Mouse (Mus musculus) neural tube, embryonic 14.5 days (tissue): ENCODE measurements around the gene Acot13. TPM values are rescaled to one million over a fixed set of nuclear protein-coding genes. Genes with fewer than 3 reads are reported as not detected.
"Not testable (repeated sequence)": the region's sequence is repeated elsewhere in the genome, so short reads cannot be mapped to it uniquely, and the experiment has no call there.

Source experiments
- ATAC-seq: fragments of 200-750 bp; cut with Nextera tagmentation; 2 replicates; pipeline ENCODE4 v1.8.0; 2017; ENCODE audit warnings: low read depth, mild to moderate bottlenecking, moderate TSS enrichment, moderate library complexity
- H3K27ac ChIP-seq: fragments of 300-500 bp; sonication (generic); 2 replicates; pipeline ENCODE4 v1.5.1; 2014; ENCODE audit warnings: low read depth, mild to moderate bottlenecking, control low read depth, low read length, moderate library complexity, mixed read lengths
- H3K27me3 ChIP-seq: fragments of 300-500 bp; sonication (generic); 2 replicates; pipeline ENCODE4 v1.6.1; 2014; ENCODE audit warnings: low read length; ENCODE audit not compliant: control insufficient read depth, insufficient read depth
- H3K36me3 ChIP-seq: fragments of 300-500 bp; sonication (generic); 2 replicates; pipeline ENCODE4 v1.6.1; 2014; ENCODE audit warnings: low read length, mixed read lengths; ENCODE audit not compliant: control insufficient read depth, insufficient read depth
- H3K4me1 ChIP-seq: fragments of 300-500 bp; sonication (generic); 2 replicates; pipeline ENCODE4 v1.6.1; 2014; ENCODE audit warnings: low read length; ENCODE audit not compliant: control insufficient read depth, insufficient read depth
- H3K4me2 ChIP-seq: fragments of 300-500 bp; sonication (generic); 2 replicates; pipeline ENCODE4 v1.6.1; 2014; ENCODE audit warnings: mild to moderate bottlenecking, low read depth, low read length, control low read depth
- H3K4me3 ChIP-seq: fragments of 300-500 bp; sonication (generic); 2 replicates; pipeline ENCODE4 v1.5.1; 2014; ENCODE audit warnings: low read depth, low read length, control low read depth, mixed read lengths
- H3K9ac ChIP-seq: fragments of 300-500 bp; sonication (generic); replicated peaks from 2 replicates; pipeline ENCODE4 v1.6.1; 2014; ENCODE audit warnings: low read depth, mild to moderate bottlenecking, control low read depth, low read length, mixed read lengths
- H3K9me3 ChIP-seq: fragments of 300-500 bp; sonication (generic); 2 replicates; pipeline ENCODE4 v1.6.1; 2016; ENCODE audit warnings: low read length; ENCODE audit not compliant: control insufficient read depth
- WGBS: fragments of 180-500 bp; shearing (Covaris S2); extraction: QIAGEN DNeasy Blood & Tissue Kit; methylation state at CpG from one replicate; pipeline ENCODE4 v1.1.7; 2014; 5-methylcytosine and 5-hydroxymethylcytosine counted together
- polyA plus RNA-seq: library from polyadenylated mRNA; unstranded; fragments of >200 nt; fragmentation: Nextera tagmentation; extraction: Ambion mirVana; gene quantifications from 2 replicates; pipeline ENCODE4 v1.2.1, GENCODE M21; 2014

Gene Acot13
- polyA plus RNA-seq, 1 experiment from 2014 or later = 51.2 TPM

- no peaks in the 10 kb centered on the region for H3K9me3 ChIP-seq
- no peak overlapping the region for H3K9ac ChIP-seq
- no peaks in the 10 kb centered on the region for H3K27me3 ChIP-seq
- no peak overlapping the region for H3K27ac ChIP-seq
- no peak overlapping the region for H3K4me3 ChIP-seq
- H3K4me1 ChIP-seq = 0 out of 2 replicates have a peak, but pooled peaks cover 3% of the 10 kb centered on the region
- no peak for ATAC-seq
- no peak overlapping the region for H3K4me2 ChIP-seq
- H3K36me3 ChIP-seq = no peaks in the 10 kb centered on the region
- WGBS = 83% methylated on average over 2 of the region's 2 CpGs
Observed at GRCm38 (mm10) chr13:24778026-24778425, 53.3 kb downstream of the Acot13 start.

DNA sequence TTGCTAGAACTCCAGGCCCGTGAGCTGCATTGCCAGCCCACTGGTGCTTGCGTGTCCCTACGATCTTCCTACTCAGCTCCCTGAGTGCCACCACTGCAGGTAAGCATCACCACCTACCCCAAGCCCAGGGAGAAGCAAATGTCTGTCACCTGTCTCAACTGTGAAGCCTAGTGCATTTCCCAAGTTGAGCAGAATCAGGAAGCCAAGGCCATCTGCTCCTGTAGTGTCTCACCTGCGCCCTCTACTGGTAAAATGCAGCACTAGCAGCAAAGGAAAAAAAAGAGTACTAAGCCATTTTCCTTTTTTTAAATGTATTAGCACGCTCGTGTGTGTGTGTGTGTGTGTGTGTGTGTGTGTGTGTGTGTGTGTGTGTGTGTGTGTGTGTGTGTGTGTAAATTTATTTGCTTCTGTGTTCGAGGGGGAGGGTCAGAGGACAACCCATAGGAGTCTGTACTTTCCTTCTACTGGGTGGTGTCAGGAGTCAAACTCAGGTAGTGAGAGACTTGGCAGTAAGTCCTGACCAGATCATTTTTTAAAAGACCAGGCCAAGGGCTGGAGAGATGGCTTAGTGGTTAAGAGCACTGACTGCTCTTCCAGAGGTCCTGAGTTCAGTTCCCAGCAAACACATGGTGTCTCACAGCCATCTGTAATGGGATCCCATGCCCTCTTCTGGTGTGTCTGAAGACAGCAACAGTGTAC, 55.0 kb downstream of the Acot13 start:
- Histone ChIP-seq H3K4me2 (no peak overlapping the region), H3K27me3 (no peaks in the 10 kb centered on the region), H3K4me1 (no peaks in the 10 kb centered on the region), H3K4me3 (no peak overlapping the region), H3K27ac (no peak overlapping the region), H3K9ac (no peak overlapping the region), H3K9me3 (no peaks in the 10 kb centered on the region), H3K36me3 (no peaks in the 10 kb centered on the region)
- ATAC-seq = no peak
- WGBS = 55% methylated on average over 7 of the region's 7 CpGs

DNA sequence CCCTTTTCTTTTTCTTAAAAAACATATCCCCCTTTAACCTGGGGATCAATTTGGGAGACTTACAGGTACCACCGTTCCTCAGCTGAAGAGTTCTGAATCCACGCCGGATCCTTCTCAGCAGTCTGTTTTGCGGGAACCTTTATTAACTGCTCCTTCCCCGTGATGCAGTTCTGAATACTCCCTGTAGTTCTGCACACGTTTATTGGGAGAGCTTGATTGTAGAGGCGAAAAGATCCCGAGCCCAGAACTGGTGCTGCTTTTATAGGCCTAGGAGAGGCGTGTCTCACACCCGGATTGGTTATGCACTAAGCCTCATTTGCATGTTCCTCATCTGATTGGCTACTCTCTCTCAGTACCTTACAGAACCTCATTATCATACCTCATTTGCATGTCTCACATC, 59.9 kb downstream of the Acot13 start:
- 95% methylated on average over 10 of the region's 10 CpGs for WGBS
- ATAC-seq = not testable (repeated sequence)

More for the DNA sequence above, 59.9 kb downstream of the Acot13 start:
- H3K4me1 ChIP-seq, H3K4me2 ChIP-seq, H3K36me3 ChIP-seq, H3K27me3 ChIP-seq, H3K9ac ChIP-seq, H3K4me3 ChIP-seq, H3K9me3 ChIP-seq, H3K27ac ChIP-seq: not testable (repeated sequence)

Other genes with a start within 250 kb of the Acot13 start
- gene Ripor2, start 249.4 kb downstream of the Acot13 start, polyA plus RNA-seq = 28.1 and 28.6 TPM in 2 replicates
- not detected in 2 replicates for gene Armh2, start 90.3 kb downstream of the Acot13 start, polyA plus RNA-seq
- gene Gmnn, start 69.6 kb downstream of the Acot13 start, polyA plus RNA-seq = 9.9 and 16.5 TPM in 2 replicates
- gene BC005537, start 29.9 kb downstream of the Acot13 start, polyA plus RNA-seq = 34.3 and 51.9 TPM in 2 replicates
- gene Tdp2, start 139 bp upstream of the Acot13 start, polyA plus RNA-seq = 33.9 and 36.0 TPM in 2 replicates
- 6.1 and 7.0 TPM in 2 replicates for gene D130043K22Rik, start 13.6 kb upstream of the Acot13 start, polyA plus RNA-seq
- 15.4 and 16.3 TPM in 2 replicates for gene Aldh5a1, start 106.1 kb upstream of the Acot13 start, polyA plus RNA-seq
- 2.3 and 3.9 TPM in 2 replicates for gene Gpld1, start 111.6 kb upstream of the Acot13 start, polyA plus RNA-seq
- gene Mrs2, start 188.8 kb upstream of the Acot13 start, polyA plus RNA-seq = 25.9 and 27.2 TPM in 2 replicates
- gene Dcdc2a, start 224.5 kb upstream of the Acot13 start, polyA plus RNA-seq = 2.0 and 2.5 TPM in 2 replicates